Mouse (Mus musculus): ENCODE results near the gene Slc41a2.

DNA sequence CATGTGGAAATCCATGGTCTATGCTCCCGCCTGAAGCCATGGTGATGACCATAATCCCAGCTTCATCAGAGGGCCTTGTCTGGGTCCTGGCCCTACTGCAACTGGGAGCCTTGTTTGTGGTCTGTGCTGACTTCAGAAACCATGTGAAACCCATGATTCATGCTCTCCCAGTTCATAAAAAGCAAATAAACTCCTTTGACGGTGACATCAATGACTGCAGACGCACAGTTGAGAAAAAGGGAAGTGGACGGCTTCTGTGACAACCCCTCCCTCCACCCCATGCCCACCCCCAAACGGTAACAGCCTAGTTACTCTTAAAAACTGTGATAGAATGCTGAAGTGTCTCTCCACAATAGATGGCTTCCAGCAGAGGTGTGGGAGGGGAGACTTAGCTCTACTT lies 122.1 kb downstream of the Slc41a2 start:
- TF ChIP-seq CTCF (IDR thresholded peaks at IDR 0.05; ENCODE audit: control insufficient read depth, insufficient read depth, insufficient replicate concordance, low read depth, low read length), result no peak
- TF ChIP-seq POLR2A (IDR thresholded peaks at IDR 0.05; ENCODE audit: control insufficient read depth, low read depth, low read length), result no peak
